Mouse (Mus musculus) 3134 (cell line): Measurements from ENCODE around the gene Ppp1r13l.

Experiments
- DNase-seq: peaks from one replicate; pipeline ENCODE4 v3.0.0-alpha.2; 2011; ENCODE audit warnings: low spot score; ENCODE audit not compliant: insufficient read length; ENCODE audit errors: extremely low read depth

Gene Ppp1r13l

DNA sequence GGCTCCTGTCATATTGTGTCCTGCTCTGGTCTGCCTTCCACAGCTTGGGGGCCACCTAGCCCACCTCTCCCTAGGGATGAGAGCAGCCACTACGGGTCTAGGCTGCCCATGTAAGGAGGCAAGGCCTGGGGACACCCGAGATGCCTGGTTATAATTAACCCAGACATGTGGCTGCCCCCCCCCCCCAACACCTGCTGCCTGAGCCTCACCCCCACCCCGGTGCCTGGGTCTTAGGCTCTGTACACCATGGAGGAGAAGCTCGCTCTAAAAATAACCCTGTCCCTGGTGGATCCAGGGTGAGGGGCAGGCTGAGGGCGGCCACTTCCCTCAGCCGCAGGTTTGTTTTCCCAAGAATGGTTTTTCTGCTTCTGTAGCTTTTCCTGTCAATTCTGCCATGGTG, 50.2 kb downstream of the Ppp1r13l start:
- DNase-seq, result no peak

DNA sequence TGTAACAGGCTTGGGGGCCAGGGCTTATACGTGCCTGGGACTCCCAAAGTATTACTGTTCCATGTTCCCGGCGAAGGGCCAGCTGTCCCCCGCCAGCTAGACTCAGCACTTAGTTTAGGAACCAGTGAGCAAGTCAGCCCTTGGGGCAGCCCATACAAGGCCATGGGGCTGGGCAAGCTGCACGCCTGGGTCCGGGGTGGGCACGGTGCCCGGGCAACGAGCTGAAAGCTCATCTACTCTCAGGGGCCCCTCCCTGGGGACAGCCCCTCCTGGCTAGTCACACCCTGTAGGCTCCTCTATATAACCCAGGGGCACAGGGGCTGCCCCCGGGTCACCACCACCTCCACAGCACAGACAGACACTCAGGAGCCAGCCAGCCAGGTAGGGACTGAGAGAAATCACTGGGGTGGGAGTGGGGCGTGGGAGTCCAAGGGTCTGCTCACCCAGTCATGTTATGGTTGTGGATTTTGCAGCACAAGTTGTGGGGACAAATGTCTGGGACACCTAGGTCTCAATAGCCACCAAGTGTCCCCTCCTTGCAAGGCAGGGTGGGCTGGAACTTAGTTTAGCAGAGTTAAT, 51.3 kb downstream of the Ppp1r13l start:
- DNase-seq, result no peak

DNA sequence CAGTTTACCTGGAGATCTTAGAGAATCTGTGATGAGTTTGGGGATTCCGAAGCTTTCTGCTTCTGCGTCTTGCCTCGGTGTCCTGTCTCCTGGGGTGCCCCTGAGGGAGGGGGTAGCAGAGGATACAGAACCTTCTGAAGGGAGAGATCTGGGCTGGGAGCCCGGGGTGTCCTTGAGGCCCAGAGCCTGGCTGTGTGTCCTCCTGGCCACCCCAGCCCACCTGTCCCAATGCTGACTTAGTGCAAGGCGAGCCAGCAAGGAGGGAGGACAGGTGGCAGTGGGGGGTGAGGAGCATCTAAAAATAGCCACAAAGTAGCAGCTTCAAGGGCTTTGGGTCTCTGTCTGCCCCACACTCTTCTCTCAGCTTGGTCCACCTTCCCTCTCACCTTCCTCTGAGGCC, 52.2 kb downstream of the Ppp1r13l start:
- DNase-seq, result no peak

DNA sequence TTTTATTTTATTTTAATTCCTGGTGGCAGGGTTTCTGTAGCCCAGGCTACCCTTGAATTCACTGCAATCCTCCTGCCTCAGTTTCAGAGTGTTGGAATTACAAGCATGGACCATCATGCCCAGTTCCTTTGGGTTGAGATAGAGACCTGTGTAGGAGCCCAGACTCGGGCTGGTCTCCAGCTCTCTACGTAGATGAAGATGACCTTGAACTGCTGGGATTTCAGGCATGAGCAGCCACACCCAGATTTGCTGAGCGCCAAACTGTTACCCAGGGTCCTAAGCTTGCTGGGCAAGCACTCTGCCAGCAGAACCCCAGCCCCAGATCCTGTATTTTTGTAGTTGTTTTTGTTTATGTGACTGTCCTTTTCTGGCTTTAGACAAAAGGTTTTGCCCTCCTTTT, 54.0 kb downstream of the Ppp1r13l start:
- no peak for DNase-seq

DNA sequence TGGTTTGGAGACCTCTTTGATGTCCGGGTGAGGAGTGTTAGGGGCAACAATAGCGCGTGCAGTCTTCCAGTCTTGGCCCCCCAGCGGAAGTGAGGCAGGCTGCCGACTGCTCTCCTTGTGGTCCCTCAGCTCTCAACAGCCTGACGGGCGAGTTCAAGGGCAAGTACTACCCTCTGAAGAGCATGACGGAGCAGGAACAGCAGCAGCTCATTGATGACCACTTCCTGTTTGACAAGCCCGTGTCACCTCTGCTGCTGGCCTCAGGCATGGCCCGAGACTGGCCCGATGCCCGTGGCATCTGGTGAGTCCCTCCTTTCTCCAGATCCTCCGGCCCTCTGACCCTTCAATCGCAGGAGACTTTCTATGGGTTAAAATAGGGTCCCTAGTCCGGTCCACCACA, 57.0 kb downstream of the Ppp1r13l start:
- no peak for DNase-seq

DNA sequence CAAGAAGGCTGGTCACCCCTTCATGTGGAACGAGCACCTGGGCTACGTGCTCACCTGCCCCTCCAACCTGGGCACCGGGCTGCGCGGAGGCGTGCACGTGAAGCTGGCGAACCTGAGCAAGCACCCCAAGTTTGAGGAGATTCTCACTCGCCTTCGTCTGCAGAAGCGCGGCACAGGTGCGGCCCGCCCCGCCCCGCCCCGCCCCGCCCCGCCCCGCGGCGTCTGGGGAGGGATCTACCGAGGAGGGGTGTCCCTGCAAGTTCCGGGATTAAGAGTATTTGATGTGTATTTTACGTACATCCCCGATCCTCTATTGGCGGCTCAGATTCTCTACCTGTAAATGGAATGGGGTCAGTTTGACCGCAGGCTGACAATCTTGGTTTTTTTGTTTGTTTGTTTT, 60.6 kb downstream of the Ppp1r13l start:
- DNase-seq, result no peak

DNA sequence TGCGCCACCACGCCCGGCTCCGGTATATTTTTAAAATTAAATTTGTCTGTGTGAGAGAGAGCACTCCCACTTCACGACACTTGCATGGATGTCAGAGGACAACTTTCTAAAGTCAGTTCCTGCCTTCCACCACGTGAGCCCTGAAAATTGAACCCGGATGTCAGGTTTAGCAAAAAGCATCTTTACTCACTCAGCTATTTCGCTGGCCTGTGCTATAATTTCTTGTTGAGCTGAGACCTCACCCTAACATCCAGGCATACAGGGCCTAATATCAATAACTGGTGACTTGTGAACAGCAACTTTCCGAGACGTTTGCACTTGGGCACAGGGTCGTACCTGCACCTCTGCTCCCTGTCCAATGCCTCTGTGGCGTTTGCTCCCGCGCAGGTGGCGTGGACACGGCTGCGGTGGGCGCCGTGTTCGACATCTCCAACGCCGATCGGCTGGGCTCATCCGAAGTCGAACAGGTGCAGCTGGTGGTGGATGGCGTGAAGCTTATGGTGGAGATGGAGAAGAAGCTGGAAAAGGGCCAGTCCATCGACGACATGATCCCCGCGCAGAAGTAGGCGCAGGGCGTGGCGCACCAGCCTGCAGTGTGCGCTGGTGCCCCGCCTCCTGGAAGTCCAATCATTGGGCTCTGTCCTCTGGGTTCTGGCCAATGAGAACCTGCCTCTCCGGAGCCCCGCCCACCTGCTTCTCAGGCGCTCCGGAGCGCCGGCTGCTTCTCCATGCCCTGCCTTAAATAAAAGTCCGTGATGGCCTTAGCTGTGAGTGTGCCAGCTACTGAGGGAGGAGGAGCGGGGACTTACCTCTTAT, 61.5 kb downstream of the Ppp1r13l start:
- no peak for DNase-seq

DNA sequence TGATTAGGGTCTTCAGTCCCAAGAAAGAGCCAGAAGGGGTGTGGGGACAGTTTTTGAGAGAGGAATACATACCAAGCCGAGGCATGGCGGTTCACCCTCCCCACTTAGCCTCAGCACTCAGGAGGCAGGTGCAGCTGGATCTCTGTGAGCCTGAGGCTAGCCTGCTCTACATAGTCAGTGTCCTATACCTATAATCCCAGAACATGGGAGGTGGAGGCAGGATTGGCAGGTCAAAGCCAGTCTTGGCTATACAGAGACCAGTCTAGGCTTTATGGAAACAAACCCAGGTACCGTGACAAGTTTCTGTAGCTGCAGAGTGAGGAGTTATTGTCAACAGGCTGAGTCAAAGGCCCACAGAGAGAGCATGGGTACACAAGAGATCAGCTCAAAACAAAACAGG, 63.5 kb downstream of the Ppp1r13l start:
- DNase-seq, result no peak

DNA sequence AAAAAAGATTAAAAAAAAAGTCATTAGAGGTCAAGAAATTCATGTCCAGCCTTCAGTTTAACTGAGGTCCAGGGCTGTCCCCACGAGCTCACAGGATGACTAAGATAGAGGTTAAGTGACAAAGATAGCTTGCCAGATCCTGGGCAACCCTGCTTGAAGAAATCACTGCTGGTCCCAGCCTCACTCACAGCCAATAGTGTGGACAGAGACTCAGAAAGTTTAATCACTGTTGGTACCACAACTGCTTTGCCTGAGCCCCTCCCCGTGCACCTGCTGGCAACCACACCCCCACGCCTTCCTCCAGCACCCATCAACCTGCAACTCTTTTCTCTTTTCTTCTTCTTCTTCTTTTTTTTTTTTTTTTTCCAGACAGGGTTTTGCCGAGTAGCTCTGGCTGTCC, 64.5 kb downstream of the Ppp1r13l start:
- DNase-seq, result no peak

DNA sequence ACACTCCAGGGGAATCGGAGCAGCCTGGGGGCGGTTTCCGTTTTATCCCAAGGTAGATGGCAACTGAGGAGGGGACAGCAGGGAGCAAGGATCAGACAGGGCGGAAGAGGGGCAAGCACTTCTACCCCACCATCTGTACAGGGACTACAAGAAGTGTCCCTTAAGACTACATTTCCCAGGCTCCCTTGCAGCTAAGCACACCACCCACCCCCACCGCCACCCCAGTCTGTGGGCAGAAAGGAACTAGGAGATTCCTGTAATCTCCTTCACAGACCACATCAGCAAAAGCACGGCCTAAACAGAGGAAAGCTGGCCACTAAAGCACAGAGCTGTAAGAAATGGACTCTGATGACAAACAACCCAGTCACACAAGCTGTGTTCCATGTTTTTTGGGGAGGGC, 66.8 kb downstream of the Ppp1r13l start:
- DNase-seq, result no peak

DNA sequence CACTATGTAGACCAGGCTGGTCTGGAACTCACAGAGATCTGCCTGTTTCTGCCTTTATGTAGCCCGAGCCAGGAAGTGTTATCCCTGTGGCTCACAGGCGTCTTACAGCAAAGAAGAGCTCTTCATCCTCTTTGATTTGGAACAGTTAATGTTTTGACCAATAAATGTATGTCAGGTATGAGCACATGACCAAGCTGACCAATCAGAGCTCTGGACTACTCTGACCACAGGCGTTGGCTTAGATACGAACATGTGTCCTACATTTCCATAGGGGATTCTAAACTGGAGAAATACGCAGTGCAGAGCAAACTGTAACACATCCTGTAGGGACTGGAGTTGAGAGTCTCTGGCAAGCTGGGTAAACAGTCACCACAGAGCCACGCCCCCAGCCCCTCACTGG, 67.3 kb downstream of the Ppp1r13l start:
- no peak for DNase-seq
